Mouse (Mus musculus): ENCODE results near the gene Kcne1. TPM values are rescaled to one million over a fixed set of nuclear protein-coding genes. Genes with fewer than 3 reads are reported as not detected.
A peak's percentile ranks its signal among the peaks of the same experiment; 100 is the strongest.

Kcne1 gene
- polyA plus RNA-seq, 1 experiment from 2014 or later: 0.36 TPM

- no peak for ATAC-seq (ENCODE audit: insufficient number of reproducible peaks, low FRiP score, low TSS enrichment, low read depth)
- H3K36me3 ChIP-seq: no peaks in the 10 kb centered on the region
- peaks cover 33% of the 10 kb centered on the region for H3K27me3 ChIP-seq
- no peak overlapping the region for H3K4me3 ChIP-seq
- no peak overlapping the region for H3K27ac ChIP-seq
- WGBS: 78% methylated on average over 5 of the region's 5 CpGs
- H3K9ac ChIP-seq: no peak overlapping the region
- H3K4me1 ChIP-seq: peaks cover 25% of the 10 kb centered on the region
- no peaks in the 10 kb centered on the region for H3K9me3 ChIP-seq
- no peak overlapping the region for H3K4me2 ChIP-seq
These were observed 3.9 kb downstream of the Kcne1 start for GRCm38 (mm10) chr16:92355366-92355765.

DNA sequence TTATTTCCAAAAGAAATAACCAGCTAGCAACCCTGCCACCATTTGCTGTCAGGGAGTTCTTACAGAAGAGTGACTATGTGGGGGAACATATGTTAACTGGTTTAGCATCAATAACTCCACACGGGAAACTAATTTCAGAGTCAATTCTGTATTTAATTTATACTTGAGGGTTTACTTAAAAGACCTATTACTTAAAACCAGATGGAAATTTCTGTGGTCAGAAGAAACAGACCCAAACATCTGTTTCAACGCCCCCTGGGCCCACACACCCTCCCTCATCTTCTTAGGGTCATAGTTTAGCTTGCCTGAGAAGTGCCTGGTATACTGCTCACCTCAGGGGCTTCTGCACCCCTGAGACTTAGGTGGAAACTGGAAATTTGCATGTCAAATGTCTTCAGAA, 5.4 kb downstream of the Kcne1 start:
- Histone ChIP-seq H3K36me3 (no peaks in the 10 kb centered on the region), H3K4me3 (no peak overlapping the region), H3K27ac (no peak overlapping the region), H3K4me1 (peaks cover 21% of the 10 kb centered on the region), H3K9me3 (no peaks in the 10 kb centered on the region), H3K27me3 (peaks cover 29% of the 10 kb centered on the region), H3K4me2 (no peak overlapping the region), H3K9ac (no peak overlapping the region)
- WGBS: 19% methylated on average over 2 of the region's 2 CpGs
- no peak for ATAC-seq (ENCODE audit: insufficient number of reproducible peaks, low FRiP score, low TSS enrichment, low read depth)

- Histone ChIP-seq H3K4me3 (no peak overlapping the region), H3K9me3 (no peaks in the 10 kb centered on the region), H3K27me3 (peaks cover 26% of the 10 kb centered on the region), H3K36me3 (no peaks in the 10 kb centered on the region), H3K9ac (no peak overlapping the region), H3K27ac (no peak overlapping the region), H3K4me2 (no peak overlapping the region), H3K4me1 (peaks cover 17% of the 10 kb centered on the region)
- 75% methylated on average over 12 of the region's 12 CpGs for WGBS
- ATAC-seq (ENCODE audit: insufficient number of reproducible peaks, low FRiP score, low TSS enrichment, low read depth): no peak
These were observed 6.0 kb downstream of the Kcne1 start for GRCm38 (mm10) chr16:92353295-92353694.

GRCm38 (mm10) chr16:92348941-92349340, 10.3 kb downstream of the Kcne1 start:
- no peak overlapping the region for H3K27ac ChIP-seq
- H3K27me3 ChIP-seq: peaks cover 5% of the 10 kb centered on the region; the same call in 1 of the 2 replicates
- H3K9me3 ChIP-seq: no peaks in the 10 kb centered on the region
- WGBS: 82% methylated on average over 12 of the region's 12 CpGs
- no peak overlapping the region for H3K4me3 ChIP-seq
- H3K36me3 ChIP-seq: no peaks in the 10 kb centered on the region
- ATAC-seq (ENCODE audit: insufficient number of reproducible peaks, low FRiP score, low TSS enrichment, low read depth): no peak
- H3K4me2 ChIP-seq: no peak overlapping the region
- peaks cover 5% of the 10 kb centered on the region for H3K4me1 ChIP-seq
- H3K9ac ChIP-seq: no peak overlapping the region

DNA sequence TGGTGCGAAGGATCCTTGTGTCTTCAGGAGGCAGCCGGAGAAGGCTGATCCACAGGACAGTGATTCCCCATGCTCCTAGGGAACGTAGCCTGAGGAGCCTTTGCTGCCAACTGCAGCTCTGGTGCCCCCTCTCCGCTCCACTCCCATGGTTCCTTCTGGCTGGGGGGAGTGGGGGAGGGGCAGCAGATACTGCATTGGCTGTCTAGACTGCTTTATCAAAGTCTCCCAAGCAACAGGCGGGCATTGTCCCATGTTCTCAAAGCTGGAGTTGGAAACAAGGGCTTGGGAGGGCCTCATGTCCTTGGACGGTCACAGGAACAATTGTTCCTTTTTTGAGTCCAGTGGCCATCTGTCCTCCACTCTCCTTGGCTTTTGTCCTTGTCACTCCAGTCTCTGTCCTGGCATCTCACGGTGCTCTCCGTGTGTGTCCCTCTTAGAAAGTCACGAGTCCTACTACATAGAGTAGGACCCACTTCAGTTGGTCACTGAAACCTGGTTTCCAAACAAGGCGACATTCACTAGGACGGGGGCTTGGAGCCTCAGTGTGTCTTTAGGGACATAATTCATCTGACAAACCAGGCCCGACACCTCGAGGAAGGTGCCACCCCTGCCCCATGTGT, 12.9 kb downstream of the Kcne1 start:
- H3K9ac ChIP-seq: no peak overlapping the region
- no peaks in the 10 kb centered on the region for H3K9me3 ChIP-seq
- no peak overlapping the region for H3K4me2 ChIP-seq
- H3K36me3 ChIP-seq: no peaks in the 10 kb centered on the region
- no peak for ATAC-seq (ENCODE audit: insufficient number of reproducible peaks, low FRiP score, low TSS enrichment, low read depth)
- peaks cover 2% of the 10 kb centered on the region; the same call in 1 of the 2 replicates for H3K27me3 ChIP-seq
- WGBS: 74% methylated on average over 13 of the region's 13 CpGs
- no peak overlapping the region for H3K27ac ChIP-seq
- no peak overlapping the region for H3K4me3 ChIP-seq
- H3K4me1 ChIP-seq: peaks cover under 1% of the 10 kb centered on the region; the same call in 1 of the 2 replicates

DNA sequence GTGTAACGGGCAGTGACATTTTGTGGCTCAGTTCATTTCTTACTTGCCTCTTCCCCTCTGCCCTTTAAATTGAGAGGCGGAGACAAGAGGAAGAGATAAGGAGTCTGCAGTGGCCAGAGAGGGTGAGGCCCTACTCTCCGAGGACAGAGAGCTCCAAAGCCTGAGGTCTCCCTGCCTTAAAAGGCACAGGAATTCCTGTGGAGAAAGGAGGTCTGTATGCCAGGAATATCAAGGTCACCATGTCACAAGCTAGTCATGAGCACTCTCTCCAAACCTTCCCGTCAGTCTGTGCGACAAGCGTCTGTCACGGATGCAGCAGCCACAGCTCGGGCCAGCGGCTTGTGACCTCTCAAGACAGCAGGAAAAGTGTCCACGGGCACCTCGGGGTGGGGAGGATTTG, 14.1 kb downstream of the Kcne1 start:
- Histone ChIP-seq H3K9ac (no peak overlapping the region), H3K4me1 (peaks cover 11% of the 10 kb centered on the region), H3K9me3 (no peaks in the 10 kb centered on the region), H3K4me2 (no peak overlapping the region), H3K27me3 (peaks cover 6% of the 10 kb centered on the region; the same call in 1 of the 2 replicates), H3K27ac (no peak overlapping the region), H3K36me3 (no peaks in the 10 kb centered on the region), H3K4me3 (no peak overlapping the region)
- WGBS: 68% methylated on average over 11 of the region's 11 CpGs
- ATAC-seq (ENCODE audit: insufficient number of reproducible peaks, low FRiP score, low TSS enrichment, low read depth): no peak

- Histone ChIP-seq H3K9ac (no peak overlapping the region), H3K9me3 (no peaks in the 10 kb centered on the region), H3K4me3 (peak overlapping the region; percentile 19), H3K27me3 (peaks cover 9% of the 10 kb centered on the region; the same call in 1 of the 2 replicates), H3K4me2 (peak overlapping the region; percentile 38), H3K27ac (no peak overlapping the region; the same call in 1 of the 2 replicates), H3K36me3 (no peaks in the 10 kb centered on the region), H3K4me1 (peaks cover 13% of the 10 kb centered on the region)
- WGBS: 27% methylated on average over 27 of the region's 27 CpGs
- ATAC-seq (ENCODE audit: insufficient number of reproducible peaks, low FRiP score, low TSS enrichment, low read depth): peak; percentile 27; the same call in 1 of the 2 replicates
These were observed 18.4 kb downstream of the Kcne1 start for GRCm38 (mm10) chr16:92340612-92341511.

- H3K27me3 ChIP-seq: peaks cover 7% of the 10 kb centered on the region; the same call in 1 of the 2 replicates
- H3K27ac ChIP-seq: 0 out of 2 replicates have a peak overlapping the region, but pooled peaks have one; percentile 6
- WGBS: 4% methylated on average over 9 of the region's 9 CpGs
- H3K4me2 ChIP-seq: 0 out of 2 replicates have a peak overlapping the region, but pooled peaks have one; percentile 13
- no peak overlapping the region for H3K4me3 ChIP-seq
- peaks cover 20% of the 10 kb centered on the region for H3K4me1 ChIP-seq
- H3K9ac ChIP-seq: no peak overlapping the region
- no peaks in the 10 kb centered on the region for H3K9me3 ChIP-seq
- ATAC-seq (ENCODE audit: insufficient number of reproducible peaks, low FRiP score, low TSS enrichment, low read depth): no peak
- no peaks in the 10 kb centered on the region for H3K36me3 ChIP-seq
These were observed 23.0 kb downstream of the Kcne1 start for GRCm38 (mm10) chr16:92336280-92336679.

GRCm38 (mm10) chr16:92334600-92334999, 24.7 kb downstream of the Kcne1 start:
- no peak for ATAC-seq (ENCODE audit: insufficient number of reproducible peaks, low FRiP score, low TSS enrichment, low read depth)
- H3K4me3 ChIP-seq: no peak overlapping the region
- 49% methylated on average over 9 of the region's 9 CpGs for WGBS

GRCm38 (mm10) chr16:92330966-92331365, 28.3 kb downstream of the Kcne1 start:
- 84% methylated on average over 5 of the region's 5 CpGs for WGBS
- no peak overlapping the region for H3K4me3 ChIP-seq
- no peak for ATAC-seq (ENCODE audit: insufficient number of reproducible peaks, low FRiP score, low TSS enrichment, low read depth)
- no peaks in the 10 kb centered on the region for H3K9me3 ChIP-seq
- no peaks in the 10 kb centered on the region for H3K27me3 ChIP-seq
- no peak overlapping the region for H3K27ac ChIP-seq
- H3K9ac ChIP-seq: no peak overlapping the region
- no peak overlapping the region for H3K4me2 ChIP-seq
- H3K36me3 ChIP-seq: no peaks in the 10 kb centered on the region
- peaks cover 10% of the 10 kb centered on the region for H3K4me1 ChIP-seq

More at GRCm38 (mm10) chr16:92334600-92334999, 24.7 kb downstream of the Kcne1 start:
- Histone ChIP-seq H3K9me3 (no peaks in the 10 kb centered on the region), H3K9ac (no peak overlapping the region), H3K27ac (no peak overlapping the region), H3K36me3 (no peaks in the 10 kb centered on the region), H3K27me3 (no peaks in the 10 kb centered on the region), H3K4me1 (peaks cover 11% of the 10 kb centered on the region), H3K4me2 (no peak overlapping the region)

DNA sequence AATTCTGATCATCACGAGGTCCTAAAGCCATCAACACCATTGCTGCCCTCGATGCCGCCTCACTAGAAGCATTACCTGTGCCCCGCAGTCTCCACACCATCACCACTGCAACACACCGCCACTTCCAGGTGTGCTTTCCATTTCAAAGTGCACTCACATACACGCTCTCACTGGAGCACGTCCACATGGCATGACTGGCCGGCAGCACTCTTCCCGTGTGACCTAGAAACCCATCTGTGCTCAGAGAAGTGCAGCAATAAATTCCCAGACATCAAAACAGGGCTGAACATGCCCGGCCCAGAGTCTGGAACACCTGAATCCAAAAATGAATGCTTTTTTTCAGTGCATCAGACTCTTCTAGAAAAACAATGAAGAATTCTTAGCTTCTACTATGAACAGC, 31.4 kb downstream of the Kcne1 start:
- Histone ChIP-seq H3K4me1 (peaks cover 8% of the 10 kb centered on the region), H3K9ac (no peak overlapping the region), H3K4me3 (no peak overlapping the region), H3K27me3 (no peaks in the 10 kb centered on the region), H3K36me3 (no peaks in the 10 kb centered on the region), H3K27ac (no peak overlapping the region), H3K4me2 (no peak overlapping the region), H3K9me3 (no peaks in the 10 kb centered on the region)
- no peak for ATAC-seq (ENCODE audit: insufficient number of reproducible peaks, low FRiP score, low TSS enrichment, low read depth)
- WGBS: 71% methylated on average over 10 of the region's 10 CpGs

DNA sequence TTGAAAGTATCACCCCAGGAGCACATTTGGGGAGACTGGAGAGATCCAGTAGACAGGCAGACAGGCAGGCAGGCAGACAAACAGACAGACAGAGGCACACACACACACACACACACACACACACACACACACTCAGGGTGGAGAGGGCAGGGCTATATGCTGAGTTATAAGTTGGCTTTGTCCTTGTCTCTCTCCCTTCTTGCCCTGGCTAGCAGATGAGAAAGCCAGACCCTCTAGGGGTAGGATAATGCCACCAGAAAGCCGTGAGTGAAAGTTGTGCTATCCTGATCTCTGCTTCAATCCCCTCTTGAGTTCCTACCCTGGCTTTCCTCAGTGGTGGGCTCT, 34.2 kb downstream of the Kcne1 start:
- H3K27ac ChIP-seq: no peak overlapping the region
- no peak overlapping the region for H3K4me2 ChIP-seq
- WGBS: 41% methylated on average over 1 of the region's 1 CpGs
- H3K36me3 ChIP-seq: no peaks in the 10 kb centered on the region
- H3K9me3 ChIP-seq: no peaks in the 10 kb centered on the region
- peaks cover 5% of the 10 kb centered on the region; the same call in 1 of the 2 replicates for H3K4me1 ChIP-seq
- no peak overlapping the region for H3K4me3 ChIP-seq
- no peak for ATAC-seq (ENCODE audit: insufficient number of reproducible peaks, low FRiP score, low TSS enrichment, low read depth)
- no peak overlapping the region for H3K9ac ChIP-seq
- no peaks in the 10 kb centered on the region for H3K27me3 ChIP-seq

Data from limb, embryonic 15.5 days (tissue).